Mouse (Mus musculus): Measurements from ENCODE around the gene Lipc.
A peak's percentile ranks its signal among the peaks of the same experiment; 100 is the strongest.

Lipc gene

GRCm38 (mm10) chr9:70954226-70954625 is 2.2 kb upstream of the Lipc start:
- peak; percentile 78 for DNase-seq

GRCm38 (mm10) chr9:70949336-70949735 is 2.7 kb downstream of the Lipc start:
- DNase-seq: peak; percentile 82

GRCm38 (mm10) chr9:70947312-70947711 is 4.7 kb downstream of the Lipc start:
- peak; percentile 98 for DNase-seq

- peak; percentile 98 for DNase-seq
Measured at GRCm38 (mm10) chr9:70942686-70943333, 9.2 kb downstream of the Lipc start.

- DNase-seq: no peak
Measured at GRCm38 (mm10) chr9:70939752-70940501, 12.1 kb downstream of the Lipc start.

- DNase-seq: no peak
Measured at GRCm38 (mm10) chr9:70938850-70939249, 13.2 kb downstream of the Lipc start.

GRCm38 (mm10) chr9:70938134-70938533 is 13.9 kb downstream of the Lipc start:
- no peak for DNase-seq

GRCm38 (mm10) chr9:70934587-70935295 is 17.3 kb downstream of the Lipc start:
- DNase-seq: peak; percentile 73

- peak; percentile 93 for DNase-seq
Measured at GRCm38 (mm10) chr9:70930641-70931020, 21.4 kb downstream of the Lipc start.

GRCm38 (mm10) chr9:70929840-70930640 is 22.0 kb downstream of the Lipc start:
- peak; percentile 92 for DNase-seq

GRCm38 (mm10) chr9:70928472-70928871 is 23.6 kb downstream of the Lipc start:
- peak; percentile 31 for DNase-seq

GRCm38 (mm10) chr9:70927701-70928100 is 24.3 kb downstream of the Lipc start:
- DNase-seq: peak; percentile 80

GRCm38 (mm10) chr9:70926820-70927588 is 25.0 kb downstream of the Lipc start:
- peak; percentile 95 for DNase-seq

- peak; percentile 89 for DNase-seq
Measured at GRCm38 (mm10) chr9:70925225-70925624, 26.8 kb downstream of the Lipc start.

GRCm38 (mm10) chr9:70924763-70925162 is 27.3 kb downstream of the Lipc start:
- DNase-seq: no peak

GRCm38 (mm10) chr9:70921781-70922565 is 30.1 kb downstream of the Lipc start:
- DNase-seq: peak; percentile 92

- peak; percentile 75 for DNase-seq
Measured at GRCm38 (mm10) chr9:70921132-70921531, 30.9 kb downstream of the Lipc start.

- DNase-seq: peak; percentile 54
Measured at GRCm38 (mm10) chr9:70919271-70919670, 32.8 kb downstream of the Lipc start.

GRCm38 (mm10) chr9:70916516-70916915 is 35.5 kb downstream of the Lipc start:
- peak; percentile 61 for DNase-seq

GRCm38 (mm10) chr9:70915356-70915685 is 36.7 kb downstream of the Lipc start:
- peak; percentile 92 for DNase-seq

GRCm38 (mm10) chr9:70914659-70915355 is 37.2 kb downstream of the Lipc start:
- DNase-seq: peak; percentile 90
